Mouse (Mus musculus) ES-E14 (cell line): ENCODE results near the gene Pcdh7. TPM values are rescaled to one million over a fixed set of nuclear protein-coding genes. Genes with fewer than 3 reads are reported as not detected.

Source experiments
- DNase-seq: peaks from one replicate; pipeline ENCODE4 v3.0.0-alpha.2; 2013; ENCODE audit warnings: low read depth, low spot score
- H3K27ac ChIP-seq: 2 replicates; pipeline ENCODE4 v1.5.1; 2012; ENCODE audit warnings: low read depth, mild to moderate bottlenecking, low read length, moderate library complexity, mixed read lengths; ENCODE audit not compliant: poor library complexity, insufficient read depth, severe bottlenecking
- H3K36me3 ChIP-seq: 2 replicates; pipeline ENCODE4 v1.6.1; 2012; ENCODE audit warnings: mild to moderate bottlenecking, low read length, moderate library complexity, mixed read lengths; ENCODE audit not compliant: control insufficient read depth, poor library complexity, insufficient read depth, severe bottlenecking
- H3K4me1 ChIP-seq, 2 experiments: fragments of 150-350 bp in 1 of 2; sonication (generic) in 1 of 2; 2 replicates each; pipeline ENCODE4 v1.6.1; 2012; ENCODE audit warnings: low read length in 2 of 2, mild to moderate bottlenecking in 1 of 2, mixed read lengths in 1 of 2; ENCODE audit not compliant: control insufficient read depth in 2 of 2, insufficient read depth in 2 of 2, poor library complexity in 1 of 2
- H3K4me3 ChIP-seq, 2 experiments: fragments of 150-350 bp in 1 of 2; sonication (generic) in 1 of 2; 2 replicates each; pipeline ENCODE4 v1.5.1; 2012; ENCODE audit warnings: low read length in 2 of 2, low read depth in 1 of 2, mild to moderate bottlenecking in 1 of 2, mixed read lengths in 1 of 2; ENCODE audit not compliant: insufficient read depth in 1 of 2, poor library complexity in 1 of 2, severe bottlenecking in 1 of 2
- H3K9ac ChIP-seq: 2 replicates; pipeline ENCODE4 v1.6.1; 2012; ENCODE audit warnings: low read depth, mild to moderate bottlenecking, low read length, mixed read lengths; ENCODE audit not compliant: poor library complexity, insufficient read depth, severe bottlenecking
- H3K9me3 ChIP-seq: fragments of 150-350 bp; sonication (generic); 2 replicates; pipeline ENCODE4 v1.6.1; 2012; ENCODE audit warnings: low read depth, mild to moderate bottlenecking, low read length; ENCODE audit not compliant: control insufficient read depth, insufficient read depth
- CHD2 ChIP-seq: IDR thresholded peaks from 2 replicates; pipeline ENCODE4 v1.6.1; 2014; ENCODE audit warnings: mild to moderate bottlenecking, low read depth, low read length, inconsistent platforms
- HCFC1 ChIP-seq: IDR thresholded peaks from 2 replicates; pipeline ENCODE4 v1.6.1; 2012; ENCODE audit warnings: low read length, inconsistent platforms, borderline replicate concordance; ENCODE audit not compliant: insufficient read depth
- MAFK ChIP-seq: IDR thresholded peaks from 2 replicates; pipeline ENCODE4 v1.6.1; 2014; ENCODE audit warnings: mild to moderate bottlenecking, low read depth, low read length, inconsistent platforms; ENCODE audit not compliant: insufficient read depth
- ZC3H11A ChIP-seq: IDR thresholded peaks from 2 replicates; pipeline ENCODE4 v1.6.1; 2012; ENCODE audit warnings: low read depth, mild to moderate bottlenecking, inconsistent platforms, low read length, borderline replicate concordance
- ZNF384 ChIP-seq: IDR thresholded peaks from 2 replicates; pipeline ENCODE4 v1.6.1; 2012; ENCODE audit warnings: low read depth, low read length, inconsistent platforms
- in situ Hi-C, 2 experiments: fragments of 600-800 bp; cut with MboI; formaldehyde crosslinking; loops; one replicate each; pipeline ENCODE4 v1.15.1; 2025; ENCODE audit warnings: low sequenced_read_pairs in 2 of 2, inconsistent platforms in 1 of 2; ENCODE audit not compliant: unreplicated experiment in 2 of 2
- total RNA-seq: library from RNA; depleted of rRNA; stranded (reverse); fragments of 300-350 nt; gene quantifications from 2 replicates; pipeline ENCODE4 v1.2.3, GENCODE M21; 2012

The Pcdh7 gene
- total RNA-seq, 1 experiment: 11.9 TPM

GRCm38 (mm10) chr5:57841357-57842119, 123.8 kb downstream of the Pcdh7 start:
- H3K36me3 ChIP-seq: no peaks in the 10 kb centered on the region
- in situ Hi-C loops: no loop called here
- no peaks in the 10 kb centered on the region for H3K4me1 ChIP-seq
- no peaks in the 10 kb centered on the region for H3K9me3 ChIP-seq
- TF ChIP-seq ZC3H11A (no peak), HCFC1 (no peak), CHD2 (no peak), MAFK (no peak), ZNF384 (no peak)
- DNase-seq: no peak
- H3K9ac ChIP-seq: no peak overlapping the region
- no peak overlapping the region for H3K4me3 ChIP-seq
- no peak overlapping the region for H3K27ac ChIP-seq

DNA sequence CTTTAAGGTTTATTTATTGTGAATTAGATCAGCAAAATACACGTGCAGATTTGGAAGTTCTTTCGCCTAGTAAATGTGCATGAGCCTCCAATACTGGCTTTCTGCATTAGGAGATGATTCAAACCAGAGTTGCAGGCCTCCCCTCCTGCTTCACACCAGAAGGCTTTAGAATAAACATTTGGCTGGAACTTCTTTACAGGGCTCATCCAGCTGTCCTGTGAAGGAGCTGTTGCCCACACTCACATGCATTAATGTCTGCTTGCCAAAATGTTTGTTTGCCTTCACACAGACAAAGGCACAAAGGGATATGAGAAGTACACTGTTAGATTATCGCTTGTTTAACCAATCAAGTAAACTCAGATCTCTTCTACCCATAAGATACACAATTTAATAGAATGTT, 129.7 kb downstream of the Pcdh7 start:
- Histone ChIP-seq H3K36me3 (no peaks in the 10 kb centered on the region), H3K27ac (no peak overlapping the region), H3K9ac (no peak overlapping the region), H3K4me3 (no peak overlapping the region), H3K9me3 (no peaks in the 10 kb centered on the region), H3K4me1 (no peaks in the 10 kb centered on the region)
- no peak for DNase-seq
- TF ChIP-seq HCFC1: no peak
- in situ Hi-C loops: no loop called here

- no peaks in the 10 kb centered on the region for H3K9me3 ChIP-seq
- H3K4me1 ChIP-seq: no peaks in the 10 kb centered on the region
- H3K9ac ChIP-seq: no peak overlapping the region
- no peaks in the 10 kb centered on the region for H3K36me3 ChIP-seq
- no peak for DNase-seq
- in situ Hi-C loops: no loop called here
- TF ChIP-seq HCFC1: no peak
- TF ChIP-seq MAFK: no peak
- H3K27ac ChIP-seq: no peak overlapping the region
- no peak overlapping the region for H3K4me3 ChIP-seq
Observed at GRCm38 (mm10) chr5:57850111-57850510, 132.3 kb downstream of the Pcdh7 start.

DNA sequence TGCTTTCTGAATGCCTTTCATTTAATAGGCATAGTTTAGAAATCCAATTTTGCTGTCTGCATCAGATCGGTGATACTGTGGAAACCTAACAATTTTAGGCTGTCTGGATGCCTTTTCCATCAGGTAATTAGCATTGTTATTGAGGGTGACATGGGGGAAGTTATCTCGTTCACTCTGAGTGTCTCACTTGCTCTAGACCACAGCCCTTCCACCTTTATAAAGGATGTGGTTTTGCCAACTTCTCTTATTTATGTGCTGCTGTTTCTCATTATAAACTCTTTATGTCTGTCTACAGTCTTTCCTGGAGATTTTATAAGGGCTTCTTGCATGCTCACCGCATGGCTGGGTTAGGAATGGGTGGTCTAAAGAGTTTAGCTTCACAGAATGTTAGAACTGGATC, 139.5 kb downstream of the Pcdh7 start:
- H3K27ac ChIP-seq: no peak overlapping the region
- in situ Hi-C loops: no loop called here
- no peaks in the 10 kb centered on the region for H3K36me3 ChIP-seq
- H3K9me3 ChIP-seq: no peaks in the 10 kb centered on the region
- H3K4me3 ChIP-seq: no peak overlapping the region
- H3K9ac ChIP-seq: no peak overlapping the region
- no peaks in the 10 kb centered on the region for H3K4me1 ChIP-seq
- no peak for DNase-seq
- TF ChIP-seq MAFK (no peak), ZC3H11A (no peak), CHD2 (no peak)

DNA sequence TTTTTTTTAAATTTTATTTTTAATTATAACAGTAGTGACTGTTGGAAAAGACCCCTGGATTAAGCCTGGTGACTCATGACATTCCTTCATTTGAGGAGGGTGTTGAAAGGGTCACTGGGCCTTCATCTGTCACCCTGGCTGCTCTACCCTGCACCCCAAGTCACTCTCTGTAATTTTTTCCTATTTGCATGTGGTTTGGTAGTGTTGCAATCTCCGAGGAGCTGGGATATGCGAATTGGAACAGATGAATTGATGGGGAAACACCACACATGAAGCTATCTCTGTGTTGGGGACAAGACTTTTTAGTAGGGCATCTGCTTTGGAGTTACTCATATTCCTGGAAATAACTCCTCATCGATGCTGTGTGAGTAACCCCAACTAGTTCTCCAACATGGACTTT, 146.5 kb downstream of the Pcdh7 start:
- no peak for DNase-seq
- H3K9me3 ChIP-seq: no peaks in the 10 kb centered on the region
- no peaks in the 10 kb centered on the region for H3K4me1 ChIP-seq
- no peak overlapping the region for H3K27ac ChIP-seq
- no peaks in the 10 kb centered on the region for H3K36me3 ChIP-seq
- no peak for TF ChIP-seq HCFC1
- no peak for TF ChIP-seq MAFK
- TF ChIP-seq ZC3H11A: no peak
- no peak for TF ChIP-seq ZNF384
- H3K4me3 ChIP-seq: no peak overlapping the region
- no peak overlapping the region for H3K9ac ChIP-seq
- in situ Hi-C loops: no loop called here
